Mouse (Mus musculus): ENCODE measurements around the gene Dok3. TPM values are rescaled to one million over a fixed set of nuclear protein-coding genes. Genes with fewer than 3 reads are reported as not detected.

The Dok3 gene
- total RNA-seq, 2 experiments from 2014 or later, result 1.5 to 1.8 TPM

GRCm38 (mm10) chr13:55511492-55511861 is 17.6 kb downstream of the Dok3 start:
- no peak for ATAC-seq (replicated peaks; ENCODE audit: low FRiP score, low TSS enrichment, poor library complexity, severe bottlenecking)

- peak; percentile 24 for ATAC-seq (replicated peaks; ENCODE audit: low FRiP score, low TSS enrichment, poor library complexity, severe bottlenecking)
These were observed 18.2 kb downstream of the Dok3 start for GRCm38 (mm10) chr13:55510668-55511491.

GRCm38 (mm10) chr13:55510332-55510667 is 18.8 kb downstream of the Dok3 start:
- ATAC-seq (replicated peaks; ENCODE audit: low FRiP score, low TSS enrichment, poor library complexity, severe bottlenecking), result no peak

- no peak for ATAC-seq (replicated peaks; ENCODE audit: low FRiP score, low TSS enrichment, poor library complexity, severe bottlenecking)
These were observed 20.6 kb downstream of the Dok3 start for GRCm38 (mm10) chr13:55508531-55508930.

- peak; percentile 19; the same call in 1 of the 2 replicates for ATAC-seq (replicated peaks; ENCODE audit: low FRiP score, low TSS enrichment, poor library complexity, severe bottlenecking)
These were observed 21.2 kb downstream of the Dok3 start for GRCm38 (mm10) chr13:55507877-55508276.

- no peak for ATAC-seq (replicated peaks; ENCODE audit: low FRiP score, low TSS enrichment, poor library complexity, severe bottlenecking)
These were observed 22.4 kb downstream of the Dok3 start for GRCm38 (mm10) chr13:55506697-55507096.

GRCm38 (mm10) chr13:55505810-55506209 is 23.3 kb downstream of the Dok3 start:
- ATAC-seq (replicated peaks; ENCODE audit: low FRiP score, low TSS enrichment, poor library complexity, severe bottlenecking), result no peak

- no peak for ATAC-seq (replicated peaks; ENCODE audit: low FRiP score, low TSS enrichment, poor library complexity, severe bottlenecking)
These were observed 24.7 kb downstream of the Dok3 start for GRCm38 (mm10) chr13:55504390-55504789.

- ATAC-seq (replicated peaks; ENCODE audit: low FRiP score, low TSS enrichment, poor library complexity, severe bottlenecking), result no peak
These were observed 26.7 kb downstream of the Dok3 start for GRCm38 (mm10) chr13:55502405-55502804.

GRCm38 (mm10) chr13:55500575-55500974 is 28.5 kb downstream of the Dok3 start:
- ATAC-seq (replicated peaks; ENCODE audit: low FRiP score, low TSS enrichment, poor library complexity, severe bottlenecking), result no peak

- ATAC-seq (replicated peaks; ENCODE audit: low FRiP score, low TSS enrichment, poor library complexity, severe bottlenecking), result no peak
These were observed 30.2 kb downstream of the Dok3 start for GRCm38 (mm10) chr13:55498906-55499305.

GRCm38 (mm10) chr13:55496661-55497060 is 32.4 kb downstream of the Dok3 start:
- ATAC-seq (replicated peaks; ENCODE audit: low FRiP score, low TSS enrichment, poor library complexity, severe bottlenecking), result no peak

- ATAC-seq (replicated peaks; ENCODE audit: low FRiP score, low TSS enrichment, poor library complexity, severe bottlenecking), result no peak
These were observed 33.4 kb downstream of the Dok3 start for GRCm38 (mm10) chr13:55495702-55496101.

- peak; percentile 89 for ATAC-seq (replicated peaks; ENCODE audit: low FRiP score, low TSS enrichment, poor library complexity, severe bottlenecking)
These were observed 34.0 kb downstream of the Dok3 start for GRCm38 (mm10) chr13:55494883-55495621.

GRCm38 (mm10) chr13:55494257-55494656 is 34.8 kb downstream of the Dok3 start:
- no peak for ATAC-seq (replicated peaks; ENCODE audit: low FRiP score, low TSS enrichment, poor library complexity, severe bottlenecking)

- no peak for ATAC-seq (replicated peaks; ENCODE audit: low FRiP score, low TSS enrichment, poor library complexity, severe bottlenecking)
These were observed 41.3 kb downstream of the Dok3 start, which contains the start of gene Dbn1 for GRCm38 (mm10) chr13:55487578-55488498. Dbn1 (minus strand) TSS chr13:55488111.

- ATAC-seq (replicated peaks; ENCODE audit: low FRiP score, low TSS enrichment, poor library complexity, severe bottlenecking), result 0 out of 2 replicates have a peak, but pooled peaks have one; percentile 26
These were observed 42.0 kb downstream of the Dok3 start for GRCm38 (mm10) chr13:55486916-55487577.

GRCm38 (mm10) chr13:55486029-55486794 is 42.9 kb downstream of the Dok3 start:
- ATAC-seq (replicated peaks; ENCODE audit: low FRiP score, low TSS enrichment, poor library complexity, severe bottlenecking), result no peak
